Mouse (Mus musculus): ENCODE data around the gene Tmem198. TPM values are rescaled to one million over a fixed set of nuclear protein-coding genes. Genes with fewer than 3 reads are reported as not detected.

The Tmem198 gene
- total RNA-seq, 1 experiment = 1.6 TPM

GRCm38 (mm10) chr1:75460297-75460696 is 19.0 kb upstream of the Tmem198 start:
- Histone ChIP-seq H3K27ac (ENCODE audit: insufficient read depth, low read depth, low read length, poor library complexity, severe bottlenecking) (no peak overlapping the region), H3K9ac (ENCODE audit: insufficient read depth, low read depth, low read length, poor library complexity, severe bottlenecking) (no peak overlapping the region), H3K4me3 (ENCODE audit: insufficient read depth in 1 of 2, low read depth in 1 of 2, low read length in 2 of 2, poor library complexity in 1 of 2, severe bottlenecking in 1 of 2) (no peak overlapping the region), H3K36me3 (ENCODE audit: control insufficient read depth, insufficient read depth, low read length, poor library complexity, severe bottlenecking) (no peaks in the 10 kb centered on the region), H3K4me1 (ENCODE audit: control insufficient read depth in 2 of 2, insufficient read depth in 2 of 2, low read length in 2 of 2, poor library complexity in 1 of 2) (0 out of 4 replicates have a peak, but pooled peaks cover 0 to 2% of the 10 kb centered on the region in 2 experiments), H3K9me3 (ENCODE audit: control insufficient read depth, insufficient read depth, low read depth, low read length) (no peaks in the 10 kb centered on the region)
- no peak for TF ChIP-seq ZNF384 (IDR thresholded peaks at IDR 0.05; ENCODE audit: low read depth, low read length)
- no peak for TF ChIP-seq HCFC1 (IDR thresholded peaks at IDR 0.05; ENCODE audit: borderline replicate concordance, insufficient read depth, low read length)
- no peak for TF ChIP-seq ZC3H11A (IDR thresholded peaks at IDR 0.05; ENCODE audit: borderline replicate concordance, low read depth, low read length)
- TF ChIP-seq CHD2 (IDR thresholded peaks at IDR 0.05; ENCODE audit: low read depth, low read length) = no peak
- TF ChIP-seq MAFK (IDR thresholded peaks at IDR 0.05; ENCODE audit: insufficient read depth, low read depth, low read length) = no peak
- in situ Hi-C loops (cut with MboI; ENCODE audit: low sequenced_read_pairs in 2 of 2, unreplicated experiment in 2 of 2) = loop anchor here (10.0 kb wide), 1 partner anchor 115 kb away; no protein-coding TSS in a partner anchor
- DNase-seq (ENCODE audit: low read depth, low spot score) = no peak

GRCm38 (mm10) chr1:75462636-75463035 is 16.7 kb upstream of the Tmem198 start:
- no peak for DNase-seq (ENCODE audit: low read depth, low spot score)
- in situ Hi-C loops (cut with MboI; ENCODE audit: low sequenced_read_pairs in 2 of 2, unreplicated experiment in 2 of 2) = loop anchor here (10.0 kb wide), 1 partner anchor 118 kb away; no protein-coding TSS in a partner anchor
- no peak overlapping the region for H3K27ac ChIP-seq (ENCODE audit: insufficient read depth, low read depth, low read length, poor library complexity, severe bottlenecking)
- H3K4me1 ChIP-seq (ENCODE audit: control insufficient read depth in 2 of 2, insufficient read depth in 2 of 2, low read length in 2 of 2, poor library complexity in 1 of 2) = peaks cover 0 to 4% of the 10 kb centered on the region in 2 experiments; a peak in 1 of 4 replicates
- no peak for TF ChIP-seq ZC3H11A (IDR thresholded peaks at IDR 0.05; ENCODE audit: borderline replicate concordance, low read depth, low read length)
- TF ChIP-seq MAFK (IDR thresholded peaks at IDR 0.05; ENCODE audit: insufficient read depth, low read depth, low read length) = no peak
- TF ChIP-seq CHD2 (IDR thresholded peaks at IDR 0.05; ENCODE audit: low read depth, low read length) = no peak
- no peak for TF ChIP-seq ZNF384 (IDR thresholded peaks at IDR 0.05; ENCODE audit: low read depth, low read length)
- no peak for TF ChIP-seq HCFC1 (IDR thresholded peaks at IDR 0.05; ENCODE audit: borderline replicate concordance, insufficient read depth, low read length)
- H3K9me3 ChIP-seq (ENCODE audit: control insufficient read depth, insufficient read depth, low read depth, low read length) = no peaks in the 10 kb centered on the region
- H3K9ac ChIP-seq (ENCODE audit: insufficient read depth, low read depth, low read length, poor library complexity, severe bottlenecking) = no peak overlapping the region
- no peak overlapping the region for H3K4me3 ChIP-seq (ENCODE audit: insufficient read depth in 1 of 2, low read depth in 1 of 2, low read length in 2 of 2, poor library complexity in 1 of 2, severe bottlenecking in 1 of 2)
- no peaks in the 10 kb centered on the region for H3K36me3 ChIP-seq (ENCODE audit: control insufficient read depth, insufficient read depth, low read length, poor library complexity, severe bottlenecking)

GRCm38 (mm10) chr1:75463652-75464204 is 15.6 kb upstream of the Tmem198 start:
- Histone ChIP-seq H3K36me3 (ENCODE audit: control insufficient read depth, insufficient read depth, low read length, poor library complexity, severe bottlenecking) (no peaks in the 10 kb centered on the region), H3K9ac (ENCODE audit: insufficient read depth, low read depth, low read length, poor library complexity, severe bottlenecking) (no peak overlapping the region), H3K4me3 (ENCODE audit: insufficient read depth in 1 of 2, low read depth in 1 of 2, low read length in 2 of 2, poor library complexity in 1 of 2, severe bottlenecking in 1 of 2) (no peak overlapping the region), H3K4me1 (ENCODE audit: control insufficient read depth in 2 of 2, insufficient read depth in 2 of 2, low read length in 2 of 2, poor library complexity in 1 of 2) (peaks cover 0 to 4% of the 10 kb centered on the region in 2 experiments; a peak in 1 of 4 replicates), H3K27ac (ENCODE audit: insufficient read depth, low read depth, low read length, poor library complexity, severe bottlenecking) (no peak overlapping the region), H3K9me3 (ENCODE audit: control insufficient read depth, insufficient read depth, low read depth, low read length) (no peaks in the 10 kb centered on the region)
- DNase-seq (ENCODE audit: low read depth, low spot score) = no peak
- in situ Hi-C loops (cut with MboI; ENCODE audit: low sequenced_read_pairs in 2 of 2, unreplicated experiment in 2 of 2) = loop anchor here (10.0 kb wide), 1 partner anchor 119 kb away; no protein-coding TSS in a partner anchor
- TF ChIP-seq CHD2 (IDR thresholded peaks at IDR 0.05; ENCODE audit: low read depth, low read length) (no peak), ZC3H11A (IDR thresholded peaks at IDR 0.05; ENCODE audit: borderline replicate concordance, low read depth, low read length) (no peak), ZNF384 (IDR thresholded peaks at IDR 0.05; ENCODE audit: low read depth, low read length) (no peak), HCFC1 (IDR thresholded peaks at IDR 0.05; ENCODE audit: borderline replicate concordance, insufficient read depth, low read length) (no peak), MAFK (IDR thresholded peaks at IDR 0.05; ENCODE audit: insufficient read depth, low read depth, low read length) (no peak)

GRCm38 (mm10) chr1:75467215-75467927 is 12.0 kb upstream of the Tmem198 start:
- H3K27ac ChIP-seq (ENCODE audit: insufficient read depth, low read depth, low read length, poor library complexity, severe bottlenecking) = no peak overlapping the region
- H3K9me3 ChIP-seq (ENCODE audit: control insufficient read depth, insufficient read depth, low read depth, low read length) = no peaks in the 10 kb centered on the region
- DNase-seq (ENCODE audit: low read depth, low spot score) = peak; percentile 82
- in situ Hi-C loops (cut with MboI; ENCODE audit: low sequenced_read_pairs in 2 of 2, unreplicated experiment in 2 of 2) = loop anchor here (10.0 kb wide), 1 partner anchor 123 kb away; no protein-coding TSS in a partner anchor
- no peak overlapping the region for H3K4me3 ChIP-seq (ENCODE audit: insufficient read depth in 1 of 2, low read depth in 1 of 2, low read length in 2 of 2, poor library complexity in 1 of 2, severe bottlenecking in 1 of 2)
- peaks cover 0 to 2% of the 10 kb centered on the region in 2 experiments; a peak in 1 of 4 replicates for H3K4me1 ChIP-seq (ENCODE audit: control insufficient read depth in 2 of 2, insufficient read depth in 2 of 2, low read length in 2 of 2, poor library complexity in 1 of 2)
- no peaks in the 10 kb centered on the region for H3K36me3 ChIP-seq (ENCODE audit: control insufficient read depth, insufficient read depth, low read length, poor library complexity, severe bottlenecking)
- TF ChIP-seq ZNF384 (IDR thresholded peaks at IDR 0.05; ENCODE audit: low read depth, low read length) (no peak), ZC3H11A (IDR thresholded peaks at IDR 0.05; ENCODE audit: borderline replicate concordance, low read depth, low read length) (peak; percentile 80)
- no peak overlapping the region for H3K9ac ChIP-seq (ENCODE audit: insufficient read depth, low read depth, low read length, poor library complexity, severe bottlenecking)
